Mouse (Mus musculus) cerebellum, postnatal 36 days (tissue): ENCODE data around the gene Maml3.
A peak's percentile ranks its signal among the peaks of the same experiment; 100 is the strongest.

ENCODE experiments used
- DNase-seq, 2 experiments: peaks; one replicate each; pipeline ENCODE4 v3.0.0; 2021 to 2022; ENCODE audit warnings: mixed read lengths in 2 of 2

Gene Maml3

GRCm38 (mm10) chr3:51733685-51734084 lies 371.2 kb downstream of the Maml3 start:
- no peak for DNase-seq

GRCm38 (mm10) chr3:51731949-51732636 lies 372.8 kb downstream of the Maml3 start:
- no peak for DNase-seq

- DNase-seq, result no peak
Measured at GRCm38 (mm10) chr3:51730662-51731061, 374.2 kb downstream of the Maml3 start.

GRCm38 (mm10) chr3:51729109-51729918 lies 375.6 kb downstream of the Maml3 start:
- no peak for DNase-seq

DNA sequence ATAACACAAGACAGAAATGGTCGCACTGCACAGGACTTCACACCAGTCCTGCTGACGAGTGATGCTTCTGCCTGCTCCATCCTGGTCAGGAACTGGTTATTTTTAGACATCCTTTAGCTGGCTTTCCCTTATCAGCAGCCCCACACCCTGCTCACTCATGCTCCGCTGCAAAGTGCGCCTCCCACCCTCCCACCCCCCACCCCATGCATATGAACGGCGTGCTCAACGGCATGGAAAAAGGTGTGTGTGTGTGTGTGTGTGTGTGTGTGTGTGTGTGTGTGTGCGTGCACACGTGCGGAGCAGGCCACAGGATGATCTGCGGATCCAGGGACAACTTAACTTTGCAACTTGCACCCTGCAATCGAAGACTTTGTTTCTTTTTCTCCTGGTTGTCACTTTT lies 376.4 kb downstream of the Maml3 start:
- no peak for DNase-seq

GRCm38 (mm10) chr3:51727968-51728367 lies 376.9 kb downstream of the Maml3 start:
- DNase-seq, result peak in 1 of 2 experiments; percentile 50

GRCm38 (mm10) chr3:51727487-51727886 lies 377.4 kb downstream of the Maml3 start:
- DNase-seq, result no peak

- DNase-seq, result no peak
Measured at GRCm38 (mm10) chr3:51726257-51726656, 378.6 kb downstream of the Maml3 start.

GRCm38 (mm10) chr3:51719982-51720381 lies 384.9 kb downstream of the Maml3 start:
- no peak for DNase-seq

- no peak for DNase-seq
Measured at GRCm38 (mm10) chr3:51719373-51719772, 385.5 kb downstream of the Maml3 start.

DNA sequence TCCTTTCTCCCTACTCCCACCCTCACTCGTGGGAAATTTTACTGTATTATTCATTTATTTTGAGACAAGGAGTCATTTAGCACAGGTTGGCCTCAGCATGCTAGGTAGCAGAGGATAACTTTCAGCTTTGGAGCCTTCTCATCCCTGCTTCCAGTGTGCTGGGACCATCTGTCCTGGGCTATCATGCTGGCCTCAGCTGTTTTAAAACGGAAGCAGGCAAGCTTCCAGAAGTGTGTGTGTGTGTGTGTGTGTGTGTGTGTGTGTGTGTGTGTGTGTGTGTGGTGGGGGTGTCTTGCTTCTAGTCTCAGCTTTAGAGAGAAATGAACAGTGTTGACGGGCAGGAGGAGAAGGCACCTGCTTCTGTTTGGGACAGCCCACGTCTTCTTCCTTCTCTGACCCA lies 387.0 kb downstream of the Maml3 start:
- no peak for DNase-seq

- no peak for DNase-seq
Measured at GRCm38 (mm10) chr3:51717455-51717854, 387.4 kb downstream of the Maml3 start.

DNA sequence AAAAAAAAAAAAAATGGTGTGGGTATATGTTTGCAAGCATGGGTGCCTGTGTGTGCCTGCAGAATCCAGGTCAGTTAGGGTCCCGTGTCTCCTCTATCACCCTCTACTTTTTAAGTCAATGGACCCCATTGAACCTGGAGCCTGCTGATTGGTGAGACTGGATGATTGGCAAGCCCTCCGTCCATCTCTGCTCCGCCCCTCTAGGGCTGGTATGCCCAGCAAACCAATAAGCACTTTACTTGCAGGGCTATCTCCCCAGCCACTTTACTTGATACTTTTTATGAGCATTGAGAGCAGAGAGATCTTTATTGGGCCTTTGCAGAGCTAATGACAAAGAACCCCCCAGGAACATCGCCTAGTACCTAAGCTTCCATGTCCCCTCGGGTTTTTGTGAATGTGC lies 390.4 kb downstream of the Maml3 start:
- no peak for DNase-seq

DNA sequence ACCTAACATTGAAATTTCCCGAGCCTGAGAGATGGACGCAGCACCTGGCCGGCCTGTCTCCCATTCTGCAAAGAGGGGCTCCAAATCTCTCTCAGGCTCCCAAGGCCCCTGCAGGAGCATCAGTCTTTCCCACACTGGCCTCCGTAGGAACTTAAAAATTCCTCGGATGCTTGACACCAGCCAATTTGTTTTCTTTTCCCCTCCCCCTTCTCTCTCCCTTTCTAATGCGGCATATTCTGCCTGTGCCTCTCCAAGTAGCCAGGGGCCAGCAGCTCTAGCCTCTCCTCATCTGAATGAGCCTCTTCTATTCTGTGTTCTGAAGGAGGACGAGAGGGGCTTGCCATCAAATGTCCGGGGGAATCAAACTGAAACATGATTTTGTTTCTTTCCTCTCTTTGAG lies 391.6 kb downstream of the Maml3 start:
- no peak for DNase-seq

- DNase-seq, result no peak
Measured at GRCm38 (mm10) chr3:51712382-51712781, 392.5 kb downstream of the Maml3 start.

DNA sequence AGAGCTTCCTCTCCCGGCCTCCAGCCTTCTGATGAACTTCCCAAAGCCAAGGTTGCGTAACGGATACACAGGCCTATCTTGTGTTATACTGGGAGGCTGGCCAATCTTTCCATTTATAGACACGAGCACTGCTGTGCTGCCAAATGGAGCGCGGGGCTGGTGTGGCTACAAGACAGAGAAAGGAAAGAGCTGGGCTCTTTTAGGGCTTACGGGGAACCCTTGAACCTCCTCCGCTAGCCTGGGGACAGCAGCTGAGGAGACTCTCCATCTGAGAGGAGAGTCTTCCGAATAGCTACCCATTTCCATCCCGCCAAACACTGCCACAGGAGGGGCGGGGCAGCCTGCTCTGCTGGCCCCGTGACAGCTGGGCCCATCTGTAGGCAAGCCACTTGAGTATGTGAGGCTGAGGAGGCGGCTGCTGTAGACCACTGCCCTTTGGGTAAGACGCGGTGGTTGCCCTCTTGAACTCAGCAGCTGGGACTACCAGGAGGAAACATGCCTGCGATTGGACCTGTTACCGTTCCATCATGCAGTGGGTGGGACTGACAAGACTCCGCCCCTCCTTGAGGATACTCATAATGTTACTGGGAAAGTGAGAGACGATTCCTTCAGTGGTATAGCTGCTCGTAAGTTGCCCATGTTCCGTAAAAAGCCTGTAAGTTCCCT lies 396.0 kb downstream of the Maml3 start:
- peak; percentile 84 to 86 for DNase-seq

- no peak for DNase-seq
Measured at GRCm38 (mm10) chr3:51708375-51708745, 396.5 kb downstream of the Maml3 start.

- no peak for DNase-seq
Measured at GRCm38 (mm10) chr3:51705220-51705619, 399.7 kb downstream of the Maml3 start.

DNA sequence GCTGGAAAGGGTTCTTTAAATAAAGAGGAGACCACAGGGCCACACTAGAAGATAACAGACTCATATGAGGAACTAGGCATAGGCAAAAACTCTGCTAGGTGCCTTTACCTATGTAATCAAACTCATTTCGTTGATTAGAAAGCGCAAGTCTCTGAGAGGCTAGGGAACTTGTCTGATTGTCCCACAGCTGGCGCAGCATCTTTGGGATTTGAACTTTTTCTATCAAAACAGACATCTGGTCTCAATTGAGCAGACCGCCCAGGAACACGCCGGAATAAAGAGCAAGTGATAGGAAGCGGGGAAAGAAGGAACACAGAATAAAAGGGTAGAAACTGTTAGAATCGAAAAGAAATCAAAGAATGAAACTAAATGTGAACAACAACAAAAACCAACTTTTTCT lies 401.4 kb downstream of the Maml3 start:
- DNase-seq, result no peak

DNA sequence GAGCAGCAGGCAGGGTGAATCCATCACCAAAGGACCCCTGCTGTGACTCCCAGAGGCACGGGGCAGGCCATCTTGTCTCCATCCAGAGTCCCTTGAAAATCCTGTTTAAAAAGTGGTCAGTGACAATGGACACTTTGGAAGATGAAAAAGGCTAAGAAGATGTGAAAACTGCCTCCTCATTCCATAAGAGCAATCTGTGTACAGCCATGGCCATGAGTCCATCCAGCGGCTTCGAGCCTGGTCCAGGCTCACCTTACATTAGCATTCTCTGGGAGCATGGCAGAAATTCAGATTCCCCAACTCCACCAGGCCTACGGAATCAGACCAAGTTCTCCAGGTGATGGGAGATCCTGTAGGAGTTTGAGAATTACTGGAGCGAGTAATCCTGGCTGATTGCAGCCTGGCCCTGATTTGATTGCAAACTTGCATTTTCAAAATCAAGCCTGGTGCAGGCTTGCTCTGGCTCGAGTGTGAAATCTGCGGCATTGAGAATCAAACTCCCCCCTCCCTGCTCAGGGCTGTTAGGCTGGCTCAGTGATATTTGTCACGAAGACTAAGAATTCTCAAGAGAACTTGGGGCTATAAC lies 402.1 kb downstream of the Maml3 start:
- peak in 1 of 2 experiments; percentile 38 for DNase-seq

DNA sequence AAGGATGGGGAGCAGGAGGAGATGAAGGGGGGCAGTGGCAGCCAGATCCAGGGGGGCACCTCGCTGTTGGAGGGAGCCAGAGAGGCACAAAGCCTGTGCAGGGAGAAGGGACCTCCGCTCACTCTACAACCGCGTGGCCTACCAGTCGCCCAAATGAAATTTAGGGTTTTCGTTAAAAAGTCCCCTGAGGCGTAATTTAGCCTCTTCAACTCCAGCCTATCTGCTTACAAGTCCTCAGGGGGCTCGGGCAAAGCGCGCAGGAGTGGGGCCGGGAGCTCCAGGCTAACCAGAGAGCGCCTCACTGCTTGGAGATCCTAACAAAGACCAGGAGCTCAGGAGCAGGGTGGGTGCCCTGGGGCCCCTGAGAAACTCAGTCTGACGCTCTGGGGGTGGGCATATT lies 402.9 kb downstream of the Maml3 start:
- DNase-seq, result peak; percentile 46 to 47

- DNase-seq, result peak; percentile 94 to 97
Measured at GRCm38 (mm10) chr3:51701281-51701751, 403.6 kb downstream of the Maml3 start.

DNA sequence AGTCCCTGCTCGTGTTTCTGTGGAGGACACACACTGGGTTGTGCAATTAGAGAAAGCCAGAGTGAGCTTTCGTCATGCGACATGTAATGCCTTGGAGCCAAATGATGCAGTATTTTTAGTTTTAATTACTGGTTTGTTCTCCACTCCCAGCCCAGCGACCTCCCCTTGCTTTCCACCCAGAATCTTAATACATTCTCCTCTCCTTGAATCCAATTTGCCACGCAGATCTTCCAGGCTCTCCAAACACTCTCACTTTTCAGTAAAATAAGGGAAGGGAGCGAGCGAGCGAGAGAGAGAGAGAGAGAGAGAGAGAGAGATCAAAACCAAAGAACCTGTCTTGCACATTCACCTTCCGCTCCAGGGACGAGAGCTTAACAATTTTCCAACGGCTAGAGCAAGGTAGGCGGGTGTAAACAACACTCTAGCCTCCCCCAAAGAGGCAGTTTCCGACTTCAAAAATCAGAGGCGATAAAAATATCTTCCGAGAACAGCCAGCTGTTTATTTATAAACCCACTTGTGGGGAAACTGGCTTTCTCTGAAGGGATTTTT lies 404.1 kb downstream of the Maml3 start:
- no peak for DNase-seq
